Mouse (Mus musculus): ENCODE data around the gene Evx1. TPM values are rescaled to one million over a fixed set of nuclear protein-coding genes. Genes with fewer than 3 reads are reported as not detected.
"Not testable (repeated sequence)": the region's sequence is repeated elsewhere in the genome, so short reads cannot be mapped to it uniquely, and the experiment has no call there.

The Evx1 gene
- polyA plus RNA-seq, 1 experiment = not detected

- no peak for DNase-seq (ENCODE audit: extremely low spot score in 1 of 2, low spot score in 1 of 2)
Observed at GRCm38 (mm10) chr6:52320966-52321825, 7.9 kb downstream of the Evx1 start.

GRCm38 (mm10) chr6:52321826-52322315, 8.6 kb downstream of the Evx1 start:
- DNase-seq (ENCODE audit: extremely low spot score in 1 of 2, low spot score in 1 of 2) = no peak

GRCm38 (mm10) chr6:52322721-52323215, 9.5 kb downstream of the Evx1 start:
- DNase-seq (ENCODE audit: extremely low spot score in 1 of 2, low spot score in 1 of 2) = no peak

GRCm38 (mm10) chr6:52323292-52323691, 10.0 kb downstream of the Evx1 start:
- DNase-seq (ENCODE audit: extremely low spot score in 1 of 2, low spot score in 1 of 2) = no peak

GRCm38 (mm10) chr6:52324061-52324460, 10.8 kb downstream of the Evx1 start:
- no peak for DNase-seq (ENCODE audit: extremely low spot score in 1 of 2, low spot score in 1 of 2)

GRCm38 (mm10) chr6:52346816-52347215, 33.5 kb downstream of the Evx1 start:
- not testable (repeated sequence) for DNase-seq (ENCODE audit: extremely low spot score in 1 of 2, low spot score in 1 of 2)

- DNase-seq (ENCODE audit: extremely low spot score in 1 of 2, low spot score in 1 of 2) = no peak
Observed at GRCm38 (mm10) chr6:52366021-52366420, 52.7 kb downstream of the Evx1 start.

GRCm38 (mm10) chr6:52366533-52366932, 53.2 kb downstream of the Evx1 start:
- DNase-seq (ENCODE audit: extremely low spot score in 1 of 2, low spot score in 1 of 2) = peak in 1 of 2 experiments; percentile 4

- no peak for DNase-seq (ENCODE audit: extremely low spot score in 1 of 2, low spot score in 1 of 2)
Observed at GRCm38 (mm10) chr6:52367067-52367466, 53.8 kb downstream of the Evx1 start.

Other genes starting within 250 kb of the Evx1 start
- gene Hoxa1, start 155.2 kb upstream of the Evx1 start, polyA plus RNA-seq (2012; rRNA removed) = 0.04 TPM in 1 of 2 replicates, not detected in the other
- not detected in 2 replicates for gene Hoxa2, start 148.7 kb upstream of the Evx1 start, polyA plus RNA-seq (2012; rRNA removed)
- gene 5730596B20Rik, start 136.0 kb upstream of the Evx1 start, polyA plus RNA-seq (2012; rRNA removed) = not detected in 2 replicates
- 0.06 TPM in 1 of 2 replicates, not detected in the other for gene Hoxa4, start 121.7 kb upstream of the Evx1 start, polyA plus RNA-seq (2012; rRNA removed)
- 0.11 TPM in 1 of 2 replicates, not detected in the other for gene Hoxa5, start 108.9 kb upstream of the Evx1 start, polyA plus RNA-seq (2012; rRNA removed)
- gene Hoxa6, start 104.8 kb upstream of the Evx1 start, polyA plus RNA-seq (2012; rRNA removed) = not detected in 2 replicates
- gene Hoxa3, start 100.2 kb upstream of the Evx1 start, polyA plus RNA-seq (2012; rRNA removed) = not detected in 2 replicates
- gene Gm28308, start 100.2 kb upstream of the Evx1 start, polyA plus RNA-seq (2012; rRNA removed) = not detected in 2 replicates
- 0.17 TPM in 1 of 2 replicates, not detected in the other for gene Hoxa7, start 91.6 kb upstream of the Evx1 start, polyA plus RNA-seq (2012; rRNA removed)
- gene Hoxa9, start 82.4 kb upstream of the Evx1 start, polyA plus RNA-seq (2012; rRNA removed) = not detected in 2 replicates
- gene Hoxa10, start 72.6 kb upstream of the Evx1 start, polyA plus RNA-seq (2012; rRNA removed) = 0.27 TPM in 1 of 2 replicates, not detected in the other
- gene Hoxa11, start 67.7 kb upstream of the Evx1 start, polyA plus RNA-seq (2012; rRNA removed) = 0.04 and 0.21 TPM in 2 replicates
- gene Hoxa13, start 52.6 kb upstream of the Evx1 start, polyA plus RNA-seq (2012; rRNA removed) = not detected in 2 replicates